Mouse (Mus musculus) mouse trophoblast stem cell (cell line): Measurements from ENCODE around the gene Pax5.
"Not testable (repeated sequence)": the region's sequence is repeated elsewhere in the genome, so short reads cannot be mapped to it uniquely, and the experiment has no call there.

Experiments used
- in situ Hi-C, 2 experiments: fragments of 300-500 bp; cut with MseI, MboI; formaldehyde crosslinking; loops; 2 replicates in 1 of 2; 3 replicates in 1 of 2; pipeline ENCODE4 v1.15.1; 2025

Gene Pax5

DNA sequence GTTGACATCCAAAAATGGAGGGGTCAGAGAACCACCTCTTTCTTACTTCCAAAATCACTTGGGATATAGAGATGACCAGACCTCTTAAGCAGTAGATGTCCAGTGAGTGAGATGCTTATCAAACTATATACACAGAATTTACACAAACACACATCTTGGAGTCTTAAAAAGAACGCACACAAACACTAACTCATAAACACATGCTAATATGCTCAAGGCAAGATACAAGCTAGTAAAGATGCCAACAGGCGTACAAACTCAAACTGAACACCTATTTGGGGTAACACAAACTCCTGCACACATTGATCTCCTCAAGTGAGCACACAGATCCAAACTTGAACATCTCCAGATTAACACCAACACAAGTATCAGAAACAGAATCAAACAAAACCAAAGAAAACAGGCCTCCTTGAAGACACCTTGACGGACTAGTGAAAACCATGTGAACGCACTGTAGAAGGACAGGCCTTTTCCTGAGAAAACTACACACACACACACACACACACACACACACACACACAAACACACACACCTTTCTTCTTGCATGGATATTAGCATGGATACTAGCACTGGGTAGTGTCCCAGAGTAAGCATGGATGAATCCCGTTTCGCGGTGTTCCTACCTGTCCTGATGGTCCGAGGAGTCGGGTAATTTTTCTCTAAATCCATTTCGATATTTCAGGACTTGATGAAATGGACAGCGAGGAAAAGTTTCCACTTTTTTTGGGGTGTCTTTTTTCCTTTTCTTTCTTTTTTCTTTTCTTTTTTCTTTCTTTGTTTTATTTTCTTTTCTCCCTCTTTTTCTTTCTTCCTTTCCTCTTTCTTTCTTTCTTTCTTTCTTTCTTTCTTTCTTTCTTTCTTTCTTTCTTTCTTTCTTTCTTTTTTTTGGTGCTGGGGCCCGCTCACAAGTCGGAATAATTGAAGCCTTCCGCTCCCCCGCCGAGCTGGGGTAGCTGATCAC is at the start of gene Pax5:
Gene Pax5 (minus strand): TSS at position 748 of the 961 bp plus-strand sequence.
- in situ Hi-C loops: no loop called here

DNA sequence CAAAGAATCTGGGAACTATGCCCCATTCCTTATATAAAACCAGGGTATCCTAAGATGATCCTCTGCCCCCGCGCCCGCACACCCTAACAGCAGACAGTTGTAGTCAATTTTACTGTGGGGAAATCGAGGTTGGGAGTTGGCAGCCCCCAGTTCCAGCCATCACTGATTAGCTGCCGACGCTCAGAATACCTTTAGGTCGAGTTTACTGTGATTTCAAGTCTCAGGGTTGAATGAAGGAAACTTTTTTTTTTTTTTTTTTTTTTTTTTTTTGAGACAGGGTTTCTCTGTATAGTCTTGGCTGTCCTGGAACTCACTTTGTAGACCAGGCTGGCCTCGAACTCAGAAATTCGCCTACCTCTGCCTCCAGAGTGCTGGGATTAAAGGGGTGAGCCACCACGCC is 46.8 kb upstream of the Pax5 start:
- in situ Hi-C loops: not testable (repeated sequence)

DNA sequence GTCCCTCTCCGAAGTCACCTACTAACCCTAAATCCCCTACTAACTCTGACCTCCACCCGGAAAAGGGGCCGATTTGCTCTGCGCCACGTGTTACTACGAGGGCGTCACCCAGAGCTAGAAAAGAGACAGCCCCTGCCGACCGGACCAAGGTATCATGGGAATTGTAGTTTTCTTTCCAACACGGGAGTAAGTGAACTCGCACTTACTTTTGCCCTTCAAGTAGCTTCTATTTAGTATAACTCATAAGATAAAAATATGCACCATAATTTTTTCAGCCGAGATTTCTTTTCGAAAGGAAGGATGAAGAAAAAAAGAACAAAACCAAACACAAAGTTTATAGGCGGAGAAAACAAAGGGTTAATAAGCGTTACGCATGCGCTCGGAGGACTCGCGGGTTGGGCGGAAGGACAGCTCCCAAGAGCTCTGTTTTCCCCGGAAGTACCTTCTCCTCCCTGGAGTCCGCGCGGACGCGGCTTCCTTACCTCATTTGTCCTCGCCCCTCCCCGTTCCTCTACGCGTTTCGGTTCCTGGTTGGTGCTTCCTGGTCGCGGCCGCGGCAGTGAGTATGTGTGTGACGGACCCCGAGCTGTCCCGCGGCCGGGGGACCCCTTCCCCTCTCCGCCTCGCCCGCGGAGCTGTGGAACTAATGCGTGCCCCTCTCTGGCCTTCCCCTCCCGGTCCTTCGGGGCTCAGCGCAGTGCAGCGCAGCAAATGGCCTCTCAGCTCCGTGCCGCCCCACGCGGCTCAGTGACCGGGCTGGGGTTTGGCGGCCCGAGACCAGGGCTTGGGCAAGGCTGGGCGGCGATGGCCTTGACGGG is 46.1 kb upstream of the Pax5 start:
- in situ Hi-C loops: no loop called here

DNA sequence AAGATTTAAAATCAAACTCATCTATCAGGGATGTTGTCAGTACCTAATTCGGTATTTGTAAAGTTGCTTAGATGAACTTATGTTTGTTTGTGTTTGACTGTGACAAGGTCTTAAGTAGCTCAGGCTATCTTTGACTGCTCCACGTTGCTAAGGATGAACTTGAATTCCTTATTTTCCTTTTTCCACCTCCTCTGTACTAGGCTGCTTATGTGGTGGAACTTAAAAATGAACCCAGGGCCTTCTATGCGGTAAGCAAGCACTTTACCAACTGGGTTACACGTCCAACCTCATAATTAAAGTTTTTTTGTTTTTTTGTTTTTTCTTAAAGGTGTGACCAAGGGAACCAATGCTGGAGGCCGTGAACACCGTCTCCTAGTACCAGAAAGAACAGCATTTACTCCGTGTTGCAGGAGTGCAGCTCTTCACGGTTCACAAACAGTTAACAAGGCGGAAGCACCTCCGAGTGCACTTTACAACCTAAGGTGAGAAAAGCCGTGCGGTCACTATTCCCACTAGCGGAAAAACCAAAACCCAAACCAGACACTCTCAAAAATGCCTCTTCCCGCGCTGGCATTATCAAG is 45.4 kb upstream of the Pax5 start, which contains the start of gene Zcchc7:
Gene Zcchc7 (plus strand): TSS at position 325 of the 581 bp plus-strand sequence.
- in situ Hi-C loops: no loop called here

DNA sequence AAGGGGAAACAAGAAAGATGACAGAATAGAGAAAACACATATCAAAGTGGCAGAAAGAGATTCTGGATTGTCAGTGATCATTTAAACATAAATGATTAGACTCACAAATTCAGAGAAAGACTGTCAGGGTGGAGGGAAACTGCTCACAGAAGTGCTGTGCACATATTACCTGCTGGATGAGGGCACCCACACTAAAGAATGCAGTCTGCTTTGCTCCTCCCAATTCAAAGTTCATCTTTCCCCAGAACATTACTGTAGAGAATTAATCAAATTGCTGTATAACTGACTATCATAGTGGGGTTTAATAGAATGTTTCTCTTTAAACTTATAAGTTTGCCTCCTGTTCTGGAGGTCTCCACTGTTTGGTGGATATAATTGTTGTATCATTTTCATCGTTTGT is 30.2 kb upstream of the Pax5 start:
- in situ Hi-C loops: no loop called here

DNA sequence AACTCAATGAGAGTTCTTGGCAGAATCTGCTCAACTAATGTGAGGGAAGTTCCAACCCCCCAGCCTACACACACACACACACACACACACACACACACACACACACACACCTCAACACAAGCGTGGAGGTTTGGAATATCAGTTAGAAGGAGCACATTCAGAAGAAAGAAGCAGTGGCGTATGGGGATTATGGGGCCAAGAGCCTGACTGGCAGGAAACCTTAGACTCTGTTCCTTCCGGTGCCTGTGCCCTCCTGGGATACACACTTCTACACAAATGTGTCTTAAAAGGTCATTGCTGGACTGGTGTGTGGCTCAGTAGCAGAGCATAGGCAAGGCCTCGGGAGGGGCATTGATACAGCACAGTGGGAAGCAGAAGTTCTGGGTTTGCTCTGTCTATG is 10.9 kb upstream of the Pax5 start:
- in situ Hi-C loops: no loop called here

GRCm38 (mm10) chr4:44720046-44720445 is 9.8 kb upstream of the Pax5 start:
- in situ Hi-C loops: no loop called here

DNA sequence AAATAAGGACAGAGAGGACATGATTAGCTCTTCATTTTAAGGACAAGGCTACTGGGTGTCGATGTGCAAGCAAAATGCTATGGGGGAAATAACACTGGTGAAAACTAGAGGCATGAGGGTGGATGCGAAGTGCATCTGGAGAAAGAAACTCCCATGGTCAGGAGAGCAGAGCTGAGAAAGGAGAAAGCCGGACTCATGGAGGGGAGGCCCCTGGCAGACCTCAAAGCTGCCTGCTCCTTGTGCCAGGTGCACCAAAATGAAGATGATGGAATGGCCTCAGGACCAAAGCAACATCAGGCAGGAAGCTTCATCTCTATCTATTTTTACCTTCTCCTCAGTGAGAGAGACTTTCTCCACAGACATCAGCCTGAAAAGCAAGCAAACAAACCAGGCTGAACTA is 7.4 kb upstream of the Pax5 start:
- in situ Hi-C loops: no loop called here

GRCm38 (mm10) chr4:44716391-44716790 is 6.1 kb upstream of the Pax5 start:
- in situ Hi-C loops: no loop called here

- in situ Hi-C loops: no loop called here
These were observed 5.4 kb upstream of the Pax5 start for GRCm38 (mm10) chr4:44715621-44716160.

- in situ Hi-C loops: no loop called here
These were observed 3.9 kb upstream of the Pax5 start for GRCm38 (mm10) chr4:44714111-44714621.

DNA sequence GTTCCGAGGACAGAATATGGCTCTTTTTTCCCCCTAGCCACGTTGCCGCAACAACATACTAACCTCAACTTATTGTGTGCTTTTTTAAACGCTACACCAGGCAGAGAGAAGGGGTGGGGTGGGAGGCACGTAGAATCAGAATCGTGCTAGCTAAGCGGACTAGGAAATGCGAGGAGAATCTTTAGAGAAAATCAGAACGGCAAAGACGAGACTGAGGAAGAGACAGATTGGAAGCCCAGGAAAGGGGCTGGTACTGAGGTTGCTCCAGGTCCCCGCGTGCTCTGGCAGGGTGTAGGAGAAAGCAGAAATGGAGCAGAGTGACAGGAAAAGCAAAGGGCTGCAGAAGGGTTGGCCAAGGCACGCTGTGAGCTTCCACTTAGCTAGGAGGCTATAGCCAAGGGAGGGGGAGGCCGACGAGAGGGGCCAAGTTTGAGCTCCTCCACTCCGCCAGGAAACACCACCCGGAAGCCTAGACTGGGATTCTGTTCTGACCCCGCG is 3.3 kb upstream of the Pax5 start:
- in situ Hi-C loops: no loop called here

GRCm38 (mm10) chr4:44712786-44713553 is 2.7 kb upstream of the Pax5 start:
- in situ Hi-C loops: no loop called here

GRCm38 (mm10) chr4:44712051-44712700 is 1.9 kb upstream of the Pax5 start:
- in situ Hi-C loops: no loop called here

GRCm38 (mm10) chr4:44711136-44711900 is 1.0 kb upstream of the Pax5 start:
- in situ Hi-C loops: no loop called here

DNA sequence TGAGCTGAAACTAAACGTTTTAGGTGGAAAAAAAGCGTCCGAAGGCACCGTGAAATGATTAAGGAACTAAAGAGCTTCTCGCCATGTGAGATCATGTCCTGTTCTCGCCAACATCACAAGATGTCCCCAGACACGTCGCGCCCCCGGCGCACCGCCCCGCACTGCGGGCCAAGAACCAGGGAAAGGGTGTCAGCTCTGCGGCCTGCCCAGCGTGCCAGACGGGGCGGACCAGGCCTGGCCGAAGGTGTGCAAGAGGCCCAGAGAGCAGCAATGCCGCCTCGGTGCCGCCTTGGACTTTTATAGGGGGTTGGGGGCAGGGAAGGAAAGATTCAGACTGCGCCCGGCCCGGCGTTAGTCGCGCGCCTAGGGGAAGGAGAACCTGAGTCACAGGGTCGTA is 412 bp upstream of the Pax5 start:
- in situ Hi-C loops: no loop called here

DNA sequence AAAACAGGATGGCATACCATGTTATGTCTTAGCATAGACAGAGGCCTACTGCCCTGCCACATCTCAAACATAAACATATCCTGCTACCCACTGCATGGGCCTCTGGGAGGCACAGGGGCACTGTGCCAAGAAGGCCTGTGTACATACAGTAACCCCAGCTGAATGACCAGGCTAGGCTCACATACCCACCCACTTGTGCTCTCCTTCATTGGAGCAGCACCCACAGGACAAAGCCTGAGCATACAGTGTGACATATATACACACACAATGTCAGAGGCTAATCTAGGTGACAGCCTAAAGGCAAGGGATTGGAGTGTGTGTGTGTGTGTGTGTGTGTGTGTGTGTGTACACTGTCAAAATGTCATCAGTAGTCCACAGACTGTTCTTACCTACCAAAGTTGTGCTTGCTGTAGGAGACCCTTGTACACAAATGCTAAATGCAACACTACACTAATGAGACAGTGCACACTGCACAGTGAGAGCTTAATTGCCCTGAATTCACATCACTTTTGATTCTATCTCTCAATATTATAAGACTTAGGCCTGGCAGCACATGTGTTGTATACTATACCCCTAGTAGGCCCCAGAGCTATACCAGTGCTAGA is 1.1 kb downstream of the Pax5 start:
- in situ Hi-C loops: no loop called here

DNA sequence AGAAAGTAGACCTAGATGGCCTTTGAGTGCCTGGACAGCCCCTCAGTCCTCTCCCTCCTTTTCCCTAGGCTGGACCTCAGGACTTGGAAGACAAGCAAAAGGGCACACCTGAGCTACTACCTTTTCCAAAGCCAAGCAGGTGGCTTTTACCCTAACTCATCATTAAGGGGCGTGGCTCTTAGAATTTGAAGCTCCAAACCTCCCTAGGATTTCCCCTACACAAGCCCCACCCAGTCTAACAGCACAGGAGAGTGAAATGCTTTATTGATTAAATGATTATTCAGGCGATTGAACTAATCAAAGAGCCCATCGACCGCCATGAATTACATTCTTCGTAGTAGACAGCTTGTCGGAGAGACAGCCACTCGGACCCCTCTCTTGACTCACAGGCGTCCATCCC is 2.0 kb downstream of the Pax5 start:
- in situ Hi-C loops: no loop called here

GRCm38 (mm10) chr4:44706865-44707264 is 3.4 kb downstream of the Pax5 start:
- in situ Hi-C loops: no loop called here
